Mouse (Mus musculus) liver, embryonic 12.5 days (tissue): ENCODE results near the gene Cyp8b1. TPM values are rescaled to one million over a fixed set of nuclear protein-coding genes. Genes with fewer than 3 reads are reported as not detected.

Experiments used
- polyA plus RNA-seq: library from polyadenylated mRNA; unstranded; fragments of >200 nt; fragmentation: Nextera tagmentation; extraction: Ambion mirVana; gene quantifications from 2 replicates; pipeline ENCODE4 v1.2.1, GENCODE M21; 2016

The Cyp8b1 gene
- polyA plus RNA-seq, 1 experiment from 2014 or later, result 0.27 TPM

Other genes starting within 250 kb of the Cyp8b1 start
- gene Sec22c, start 210.8 kb downstream of the Cyp8b1 start, polyA plus RNA-seq, result 4.4 and 5.1 TPM in 2 replicates
- 77.5 and 89.3 TPM in 2 replicates for gene Ss18l2, start 206.0 kb downstream of the Cyp8b1 start, polyA plus RNA-seq
- 34.0 and 38.9 TPM in 2 replicates for gene Nktr, start 197.1 kb downstream of the Cyp8b1 start, polyA plus RNA-seq
- 1.9 and 2.6 TPM in 2 replicates for gene Zfp651, start 157.0 kb downstream of the Cyp8b1 start, polyA plus RNA-seq
- gene Klhl40, start 138.7 kb downstream of the Cyp8b1 start, polyA plus RNA-seq, result 0.06 and 0.26 TPM in 2 replicates
- not detected in 2 replicates for gene Hhatl, start 123.8 kb downstream of the Cyp8b1 start, polyA plus RNA-seq
- gene Ccdc13, start 76.8 kb downstream of the Cyp8b1 start, polyA plus RNA-seq, result not detected in 2 replicates
- 135 and 145 TPM in 2 replicates for gene Higd1a, start 57.9 kb downstream of the Cyp8b1 start, polyA plus RNA-seq
- 0.16 and 0.19 TPM in 2 replicates for gene Ackr2, start 17.9 kb downstream of the Cyp8b1 start, polyA plus RNA-seq
- gene Fam198a, start 34.7 kb upstream of the Cyp8b1 start, polyA plus RNA-seq, result 0.20 and 0.44 TPM in 2 replicates
- gene Pomgnt2, start 80.8 kb upstream of the Cyp8b1 start, polyA plus RNA-seq, result 3.4 and 3.5 TPM in 2 replicates
- gene Snrk, start 201.0 kb upstream of the Cyp8b1 start, polyA plus RNA-seq, result 23.6 and 25.8 TPM in 2 replicates